Mouse (Mus musculus) WW6 (cell line): ENCODE data around the gene Creb3l4.
"Not testable (repeated sequence)": the region's sequence is repeated elsewhere in the genome, so short reads cannot be mapped to it uniquely, and the experiment has no call there.

Source experiments
- DNase-seq: peaks from one replicate; pipeline ENCODE4 v3.0.0-alpha.2; 2013; ENCODE audit warnings: low read depth, low spot score

The Creb3l4 gene

GRCm38 (mm10) chr3:90265034-90265931 is 22.0 kb upstream of the Creb3l4 start, which contains the start of gene Dennd4b:
TSS of gene Dennd4b (plus strand) at chr3:90265185.
- DNase-seq: no peak

- no peak for DNase-seq
These were observed 21.3 kb upstream of the Creb3l4 start for GRCm38 (mm10) chr3:90264687-90265033.

GRCm38 (mm10) chr3:90263121-90263771 is 19.9 kb upstream of the Creb3l4 start:
- DNase-seq: no peak

GRCm38 (mm10) chr3:90258521-90258920 is 15.2 kb upstream of the Creb3l4 start:
- no peak for DNase-seq

GRCm38 (mm10) chr3:90256731-90257530 is 13.6 kb upstream of the Creb3l4 start:
- no peak for DNase-seq

- no peak for DNase-seq
These were observed 12.6 kb upstream of the Creb3l4 start for GRCm38 (mm10) chr3:90255784-90256353.

GRCm38 (mm10) chr3:90255194-90255565 is 11.9 kb upstream of the Creb3l4 start:
- no peak for DNase-seq

GRCm38 (mm10) chr3:90254419-90255193 is 11.3 kb upstream of the Creb3l4 start:
- DNase-seq: no peak

GRCm38 (mm10) chr3:90253653-90254418 is 10.5 kb upstream of the Creb3l4 start, which contains the start of gene Crtc2:
TSS of gene Crtc2 (plus strand) at chr3:90254163.
- DNase-seq: peak; percentile 93

GRCm38 (mm10) chr3:90253174-90253573 is 9.9 kb upstream of the Creb3l4 start:
- not testable (repeated sequence) for DNase-seq

- DNase-seq: not testable (repeated sequence)
These were observed 9.3 kb upstream of the Creb3l4 start for GRCm38 (mm10) chr3:90252659-90253058.

GRCm38 (mm10) chr3:90251731-90252226 is 8.5 kb upstream of the Creb3l4 start:
- not testable (repeated sequence) for DNase-seq

- DNase-seq: no peak
These were observed 7.5 kb upstream of the Creb3l4 start for GRCm38 (mm10) chr3:90250791-90251190.

- no peak for DNase-seq
These were observed 5.4 kb upstream of the Creb3l4 start for GRCm38 (mm10) chr3:90248746-90249100.

GRCm38 (mm10) chr3:90247960-90248745 is 4.8 kb upstream of the Creb3l4 start, which contains the start of gene Slc39a1:
TSS of gene Slc39a1 (plus strand) at chr3:90248172.
- DNase-seq: peak; percentile 78

GRCm38 (mm10) chr3:90247630-90247959 is 4.3 kb upstream of the Creb3l4 start:
- no peak for DNase-seq

- no peak for DNase-seq
These were observed 2.1 kb upstream of the Creb3l4 start for GRCm38 (mm10) chr3:90245406-90245805.

GRCm38 (mm10) chr3:90241669-90242358 is 1.5 kb downstream of the Creb3l4 start:
- DNase-seq: no peak

- DNase-seq: no peak
These were observed 2.1 kb downstream of the Creb3l4 start for GRCm38 (mm10) chr3:90241251-90241650.
